Mouse (Mus musculus) lung, embryonic 14.5 days (tissue): ENCODE measurements at regions not wholly inside any gene's neighbourhood (a gene's known extent, or its start where the extent isn't known, plus 50 kb on each side); places are given as distances from the start of the nearest gene placed in this dataset.
A peak's percentile ranks its signal among the peaks of the same experiment; 100 is the strongest.

Experiments
- ATAC-seq: fragments of 200-750 bp; cut with Nextera tagmentation; 2 replicates; pipeline ENCODE4 v1.8.0; 2017; ENCODE audit warnings: mild to moderate bottlenecking, moderate TSS enrichment, moderate library complexity; ENCODE audit not compliant: insufficient read depth
- DNase-seq: peaks from one replicate; pipeline ENCODE4 v3.0.0-alpha.2; 2015
- H3K27ac ChIP-seq: fragments of 300-500 bp; sonication (generic); 2 replicates; pipeline ENCODE4 v1.5.1; 2014; ENCODE audit warnings: low read depth, mild to moderate bottlenecking, moderate library complexity
- H3K27me3 ChIP-seq: fragments of 300-500 bp; sonication (generic); 2 replicates; pipeline ENCODE4 v1.6.1; 2014; ENCODE audit warnings: low read length, control low read depth; ENCODE audit not compliant: insufficient read depth
- H3K36me3 ChIP-seq: fragments of 300-500 bp; sonication (generic); 2 replicates; pipeline ENCODE4 v1.6.1; 2014; ENCODE audit warnings: control low read depth; ENCODE audit not compliant: insufficient read depth
- H3K4me1 ChIP-seq: fragments of 300-500 bp; sonication (generic); 2 replicates; pipeline ENCODE4 v1.6.1; 2014; ENCODE audit warnings: antibody characterized with exemption, control low read depth; ENCODE audit not compliant: insufficient read depth
- H3K4me2 ChIP-seq: fragments of 300-500 bp; sonication (generic); 2 replicates; pipeline ENCODE4 v1.6.1; 2014; ENCODE audit warnings: mild to moderate bottlenecking
- H3K4me3 ChIP-seq: fragments of 300-500 bp; sonication (generic); 2 replicates; pipeline ENCODE4 v1.5.1; 2014; ENCODE audit warnings: low read depth, low read length
- H3K9ac ChIP-seq: fragments of 300-500 bp; sonication (generic); 2 replicates; pipeline ENCODE4 v1.6.1; 2014
- H3K9me3 ChIP-seq: fragments of 300-500 bp; sonication (generic); 2 replicates; pipeline ENCODE4 v1.6.1; 2016; ENCODE audit warnings: low read depth, low read length, control low read depth
- CTCF ChIP-seq: IDR thresholded peaks from 2 replicates; pipeline ENCODE4 v1.5.1; 2016; ENCODE audit warnings: antibody characterized with exemption, low read depth
- WGBS: fragments of 180-500 bp; shearing (Covaris S2); extraction: QIAGEN DNeasy Blood & Tissue Kit; methylation state at CpG from one replicate; pipeline ENCODE4 v1.1.7; 2014; 5-methylcytosine and 5-hydroxymethylcytosine counted together

GRCm38 (mm10) chr11:48249315-48249714 lies 260.5 kb upstream of the Sgcd start:
- DNase-seq (peak; percentile 73), ATAC-seq (peak; percentile 62)
- H3K4me2 ChIP-seq: no peak overlapping the region
- no peak overlapping the region for H3K9ac ChIP-seq
- H3K27me3 ChIP-seq: no peaks in the 10 kb centered on the region
- 10% methylated on average over 1 of the region's 1 CpGs for WGBS
- H3K4me1 ChIP-seq: no peaks in the 10 kb centered on the region
- no peak overlapping the region for H3K27ac ChIP-seq
- no peaks in the 10 kb centered on the region for H3K9me3 ChIP-seq
- no peak for TF ChIP-seq CTCF
- no peaks in the 10 kb centered on the region for H3K36me3 ChIP-seq
- no peak overlapping the region for H3K4me3 ChIP-seq

- Histone ChIP-seq H3K36me3 (no peaks in the 10 kb centered on the region), H3K27ac (no peak overlapping the region), H3K4me1 (no peaks in the 10 kb centered on the region), H3K4me2 (no peak overlapping the region), H3K27me3 (no peaks in the 10 kb centered on the region), H3K9ac (no peak overlapping the region), H3K4me3 (no peak overlapping the region), H3K9me3 (no peaks in the 10 kb centered on the region)
- 75% methylated on average over 4 of the region's 4 CpGs for WGBS
- TF ChIP-seq CTCF: no peak
- ATAC-seq: no peak
- no peak for DNase-seq
These were observed 232.4 kb upstream of the Sgcd start for GRCm38 (mm10) chr11:48221156-48221555.

GRCm38 (mm10) chr11:48219157-48219556 lies 230.4 kb upstream of the Sgcd start:
- H3K4me1 ChIP-seq: no peaks in the 10 kb centered on the region
- H3K9ac ChIP-seq: no peak overlapping the region
- H3K36me3 ChIP-seq: no peaks in the 10 kb centered on the region
- DNase-seq: no peak
- no peak overlapping the region for H3K4me3 ChIP-seq
- no peak overlapping the region for H3K27ac ChIP-seq
- ATAC-seq: no peak
- no peaks in the 10 kb centered on the region for H3K27me3 ChIP-seq
- TF ChIP-seq CTCF: no peak
- no peak overlapping the region for H3K4me2 ChIP-seq
- 62% methylated on average over 1 of the region's 1 CpGs for WGBS
- H3K9me3 ChIP-seq: no peaks in the 10 kb centered on the region

DNA sequence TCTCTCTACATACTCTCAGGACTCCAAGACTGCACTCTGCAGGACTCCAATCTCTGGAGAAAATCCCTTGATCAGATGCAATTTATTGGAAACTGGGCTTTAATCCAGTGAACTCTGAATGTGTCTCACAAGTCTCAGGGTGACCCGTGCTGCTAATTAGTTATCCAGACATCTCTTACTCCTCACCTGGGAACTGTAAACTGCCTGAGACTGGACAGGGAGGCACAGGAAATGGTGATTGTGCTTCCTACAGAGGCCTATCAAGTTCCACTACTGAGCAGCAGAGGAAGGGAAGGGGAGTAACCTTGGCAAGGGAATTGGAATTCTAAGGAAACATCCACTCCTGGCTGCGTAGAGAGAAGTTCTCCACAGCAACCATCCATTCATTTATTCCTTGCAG lies 228.0 kb upstream of the Sgcd start:
- no peaks in the 10 kb centered on the region for H3K36me3 ChIP-seq
- H3K4me2 ChIP-seq: no peak overlapping the region
- H3K9me3 ChIP-seq: no peaks in the 10 kb centered on the region
- no peak overlapping the region for H3K4me3 ChIP-seq
- no peak for ATAC-seq
- H3K9ac ChIP-seq: no peak overlapping the region
- H3K27me3 ChIP-seq: no peaks in the 10 kb centered on the region
- no peak for DNase-seq
- WGBS: 58% methylated on average over 2 of the region's 2 CpGs
- H3K27ac ChIP-seq: no peak overlapping the region
- no peaks in the 10 kb centered on the region for H3K4me1 ChIP-seq
- no peak for TF ChIP-seq CTCF

DNA sequence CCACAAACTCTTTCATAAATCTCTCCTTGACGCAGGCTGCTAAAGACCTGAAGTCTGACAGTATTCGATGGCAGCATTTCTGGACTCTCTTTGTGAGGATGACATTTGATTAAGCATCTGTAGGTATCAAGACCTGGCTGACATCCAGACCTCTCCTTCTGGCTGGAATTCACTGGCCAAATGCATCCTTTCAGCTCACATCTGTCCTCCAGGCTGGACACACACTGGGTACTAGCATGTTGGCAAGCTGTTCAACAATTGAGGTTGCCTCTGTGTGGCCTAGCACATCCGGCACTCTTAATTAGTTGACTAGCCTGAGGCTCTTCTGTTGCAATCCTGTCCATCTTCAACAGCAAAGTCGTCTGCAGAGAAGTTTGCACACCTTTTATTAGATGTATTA lies 197.8 kb upstream of the Sgcd start:
- H3K4me2 ChIP-seq: no peak overlapping the region
- H3K27me3 ChIP-seq: no peaks in the 10 kb centered on the region
- no peaks in the 10 kb centered on the region for H3K4me1 ChIP-seq
- no peak overlapping the region for H3K4me3 ChIP-seq
- 76% methylated on average over 4 of the region's 4 CpGs for WGBS
- no peak for DNase-seq
- no peak overlapping the region for H3K27ac ChIP-seq
- no peaks in the 10 kb centered on the region for H3K9me3 ChIP-seq
- H3K9ac ChIP-seq: no peak overlapping the region
- ATAC-seq: no peak
- no peak for TF ChIP-seq CTCF
- no peaks in the 10 kb centered on the region for H3K36me3 ChIP-seq

- Histone ChIP-seq H3K9me3 (no peaks in the 10 kb centered on the region), H3K9ac (no peak overlapping the region), H3K4me2 (no peak overlapping the region), H3K27ac (no peak overlapping the region), H3K27me3 (no peaks in the 10 kb centered on the region), H3K4me3 (no peak overlapping the region), H3K4me1 (no peaks in the 10 kb centered on the region), H3K36me3 (no peaks in the 10 kb centered on the region)
- ATAC-seq (no peak), DNase-seq (peak; percentile 51)
- peak; percentile 47 for TF ChIP-seq CTCF
These were observed 190.2 kb upstream of the Sgcd start for GRCm38 (mm10) chr11:48178943-48179342.

DNA sequence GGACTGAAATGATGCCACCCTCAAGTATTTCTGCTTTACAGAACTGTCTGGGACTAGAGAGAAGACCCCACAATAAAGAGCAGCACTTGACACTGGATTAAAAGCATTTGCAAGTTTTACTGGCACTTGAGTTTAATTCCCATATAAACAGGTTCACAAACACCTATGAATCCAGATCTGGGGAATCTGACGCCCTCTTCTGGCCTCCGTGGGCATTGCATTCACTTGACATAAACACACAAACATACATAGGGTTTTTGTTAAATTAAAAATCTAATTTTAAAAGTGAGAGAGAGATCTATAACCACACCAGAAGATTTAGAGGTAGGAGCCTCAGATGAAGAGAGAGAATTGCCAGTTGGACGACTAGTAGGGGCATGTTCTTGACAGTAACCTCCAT lies 189.4 kb upstream of the Sgcd start:
- H3K9ac ChIP-seq: no peak overlapping the region
- DNase-seq (no peak), ATAC-seq (no peak)
- H3K27ac ChIP-seq: no peak overlapping the region
- H3K9me3 ChIP-seq: no peaks in the 10 kb centered on the region
- no peaks in the 10 kb centered on the region for H3K4me1 ChIP-seq
- 41% methylated on average over 3 of the region's 3 CpGs for WGBS
- H3K36me3 ChIP-seq: no peaks in the 10 kb centered on the region
- H3K27me3 ChIP-seq: no peaks in the 10 kb centered on the region
- no peak overlapping the region for H3K4me3 ChIP-seq
- no peak overlapping the region for H3K4me2 ChIP-seq
- no peak; the same call in 1 of the 2 replicates for TF ChIP-seq CTCF

- peak; percentile 5 for DNase-seq
- no peaks in the 10 kb centered on the region for H3K9me3 ChIP-seq
- no peak overlapping the region for H3K4me3 ChIP-seq
- TF ChIP-seq CTCF: no peak
- ATAC-seq: no peak
- H3K27ac ChIP-seq: no peak overlapping the region
- H3K36me3 ChIP-seq: no peaks in the 10 kb centered on the region
- H3K4me2 ChIP-seq: no peak overlapping the region
- 24% methylated on average over 4 of the region's 4 CpGs for WGBS
- no peaks in the 10 kb centered on the region for H3K4me1 ChIP-seq
- H3K9ac ChIP-seq: no peak overlapping the region
- no peaks in the 10 kb centered on the region for H3K27me3 ChIP-seq
These were observed 187.7 kb upstream of the Sgcd start for GRCm38 (mm10) chr11:48176451-48176850.
